Mouse (Mus musculus) embryo, embryonic 10.5 days (tissue): Measurements from ENCODE around the gene Pax5.
A peak's percentile ranks its signal among the peaks of the same experiment; 100 is the strongest.

ENCODE experiments used
- DNase-seq: peaks from one replicate; pipeline ENCODE4 v3.0.0-alpha.2; 2015; ENCODE audit warnings: low spot score

Pax5 gene

GRCm38 (mm10) chr4:44668172-44668571, 42.1 kb downstream of the Pax5 start:
- no peak for DNase-seq

DNA sequence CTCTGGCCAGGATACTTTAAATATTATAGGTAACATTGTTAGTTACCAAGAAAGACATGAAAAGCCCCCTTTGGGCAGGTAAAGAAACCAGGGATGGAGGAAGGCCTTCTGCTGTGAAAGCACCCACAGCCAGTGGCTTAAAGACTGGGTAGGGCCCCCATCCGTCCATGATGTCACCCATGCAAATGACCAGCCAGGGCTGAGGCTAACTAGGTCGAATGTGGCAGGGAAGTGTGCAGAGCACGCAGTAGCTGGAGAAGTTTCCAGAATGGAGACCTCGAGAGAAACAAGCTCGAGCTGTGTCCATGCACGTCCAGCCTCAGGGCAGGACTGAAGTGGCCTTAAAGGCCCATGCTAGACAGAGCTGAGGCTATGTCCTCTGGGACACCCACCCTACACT, 42.9 kb downstream of the Pax5 start:
- no peak for DNase-seq

- no peak for DNase-seq
Measured at GRCm38 (mm10) chr4:44664767-44665056, 45.6 kb downstream of the Pax5 start.

DNA sequence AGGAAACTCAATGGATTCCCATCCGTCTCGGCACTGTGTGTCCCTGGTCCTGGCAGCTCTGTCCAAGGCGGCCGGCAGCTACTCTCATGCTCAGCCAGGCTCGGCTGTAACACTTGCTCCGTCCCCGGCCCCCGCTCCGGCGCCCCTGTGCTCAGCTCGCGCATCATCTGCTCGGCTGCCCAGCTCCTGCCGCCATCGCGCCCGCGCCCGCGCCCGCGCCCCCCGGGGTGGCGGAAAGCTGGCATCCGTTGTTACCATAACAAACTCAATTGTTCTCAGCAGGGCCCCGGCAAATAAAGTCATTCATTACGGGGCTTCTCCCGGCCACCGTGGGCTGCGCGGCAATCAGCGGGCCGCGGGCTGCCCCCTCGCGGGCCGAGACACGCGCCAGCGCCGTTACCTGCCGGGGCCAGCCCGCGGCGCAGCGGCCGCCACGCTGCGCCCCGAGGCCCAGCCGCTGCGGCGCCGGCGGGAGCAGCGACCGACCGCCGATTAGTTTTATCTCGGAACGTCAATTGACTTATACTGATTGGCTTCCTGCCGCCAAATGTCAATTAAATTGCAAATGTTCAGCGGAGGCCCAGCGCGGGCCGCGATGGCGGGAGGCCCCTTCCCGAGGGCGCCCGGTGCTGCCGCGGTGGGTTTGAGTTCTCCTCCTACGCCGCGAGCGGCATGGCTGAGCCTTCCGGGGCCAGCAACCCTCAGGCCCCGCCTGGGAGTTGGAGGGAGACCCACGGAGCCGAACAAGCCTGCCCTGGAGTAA, 46.1 kb downstream of the Pax5 start:
- peak; percentile 72 for DNase-seq

DNA sequence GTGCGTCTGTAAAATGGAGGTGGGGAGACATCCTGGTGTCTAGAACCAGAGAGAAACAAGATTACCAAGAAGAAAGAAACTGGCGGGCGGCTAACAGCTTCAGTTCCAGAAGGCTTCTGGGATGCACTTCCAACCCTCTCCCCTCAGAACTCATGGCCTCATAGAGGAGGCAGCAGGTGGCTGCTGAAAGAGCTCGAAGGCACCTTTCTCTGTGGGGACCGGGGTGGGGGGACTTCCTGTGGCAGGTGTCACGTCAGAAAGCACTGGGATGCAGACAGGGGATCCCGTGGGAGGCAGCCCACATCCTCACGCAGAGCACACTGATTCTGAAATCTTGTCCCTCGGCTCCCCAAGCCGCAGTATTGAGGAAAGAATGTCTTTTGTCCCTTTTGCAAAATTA, 46.8 kb downstream of the Pax5 start:
- DNase-seq: peak; percentile 15

- no peak for DNase-seq
Measured at GRCm38 (mm10) chr4:44645181-44645580, 65.1 kb downstream of the Pax5 start.

DNA sequence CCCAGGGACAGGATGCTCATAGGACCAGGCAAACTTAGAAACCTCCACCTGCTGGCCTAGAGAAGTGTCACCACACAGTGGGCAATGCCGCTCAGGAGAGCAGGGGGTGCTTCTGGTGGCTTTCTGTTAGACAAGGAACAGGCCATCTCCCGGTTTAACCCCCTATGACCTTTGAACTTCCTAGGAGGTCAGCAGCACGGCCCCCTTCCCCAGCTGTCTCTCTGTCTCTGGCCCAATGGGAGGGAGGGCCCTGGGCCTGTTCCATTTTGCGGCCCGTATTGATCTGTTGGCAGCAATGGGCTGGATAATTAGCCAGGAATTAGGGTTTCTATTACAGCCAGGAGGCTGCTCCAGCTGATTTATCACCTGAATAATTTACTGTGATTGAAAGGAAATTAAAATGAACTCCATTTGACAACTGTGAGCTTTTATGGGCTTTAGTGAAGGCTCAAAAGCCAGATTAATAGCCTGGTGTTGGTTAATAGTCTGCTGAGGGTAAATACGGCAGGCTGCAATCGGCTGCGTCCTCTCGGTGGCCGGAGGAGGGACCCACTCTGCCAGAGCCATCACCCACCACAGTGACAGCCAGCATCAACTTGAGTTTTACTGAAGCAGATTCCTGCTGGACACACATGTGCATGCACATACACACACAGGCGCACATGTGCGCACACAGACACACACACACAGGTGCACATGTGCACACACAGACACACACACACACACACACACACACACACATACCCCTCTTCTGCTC, 68.3 kb downstream of the Pax5 start:
- peak; percentile 67 for DNase-seq

GRCm38 (mm10) chr4:44635618-44636017, 74.7 kb downstream of the Pax5 start:
- DNase-seq: peak; percentile 24

DNA sequence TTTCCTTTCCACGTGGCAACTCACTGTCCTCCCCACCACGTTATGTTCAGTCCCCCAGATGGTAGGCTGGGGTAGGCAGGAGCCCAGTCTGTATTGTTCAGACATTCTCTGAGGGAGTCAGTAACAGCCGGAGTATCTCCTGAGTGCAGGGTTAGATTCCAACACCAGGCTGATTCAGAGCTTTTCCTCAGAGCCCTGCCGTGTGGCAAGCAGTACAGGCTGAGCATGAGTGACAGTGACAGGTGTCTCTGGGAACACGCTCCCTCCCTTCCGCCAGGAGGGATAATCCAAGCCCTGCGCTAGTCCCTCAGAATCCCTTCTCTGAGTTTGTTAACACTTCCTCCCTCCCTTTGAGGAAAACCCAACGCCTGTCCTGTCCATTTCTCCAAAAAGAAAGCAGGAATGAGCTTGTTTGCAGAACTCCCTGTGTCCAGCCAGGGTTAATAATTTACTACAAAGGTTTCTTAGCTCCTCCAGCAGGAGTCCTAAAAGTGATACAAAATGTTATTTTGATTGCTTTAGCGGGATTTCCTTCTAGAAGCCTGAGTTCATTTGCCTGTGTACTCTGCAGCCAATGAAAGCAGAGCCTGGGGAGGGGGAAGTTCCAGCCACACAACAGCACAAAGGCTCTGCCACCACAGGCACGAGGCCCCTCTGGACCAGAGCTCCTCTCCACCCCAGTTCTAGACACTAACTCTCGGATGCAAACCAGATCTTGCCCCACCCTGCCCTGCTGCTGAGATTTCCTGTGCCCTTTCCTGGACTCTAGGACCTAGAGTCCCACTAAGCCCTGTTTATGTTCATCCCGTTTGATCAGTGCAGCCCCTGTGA, 76.4 kb downstream of the Pax5 start:
- DNase-seq: peak; percentile 29

DNA sequence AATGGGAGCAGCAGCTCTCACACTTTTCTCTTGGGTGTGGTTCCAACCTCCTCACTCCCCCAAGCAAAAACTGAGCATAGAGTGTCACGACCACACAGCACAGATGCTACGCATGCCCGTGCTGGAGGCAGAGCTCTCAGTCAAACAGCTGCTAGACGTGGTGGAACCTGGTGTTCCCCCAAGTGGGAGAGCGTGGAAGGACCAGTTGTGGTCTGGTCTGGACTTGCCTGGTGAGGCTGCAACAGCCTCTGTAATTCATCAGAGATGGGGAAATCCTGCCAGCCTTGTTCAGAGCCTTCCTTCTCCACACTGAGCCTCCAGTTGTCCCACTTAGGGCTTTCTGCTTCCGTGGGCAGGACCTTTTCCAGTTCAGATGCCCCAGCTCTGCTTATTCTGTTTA, 80.2 kb downstream of the Pax5 start:
- DNase-seq: no peak

DNA sequence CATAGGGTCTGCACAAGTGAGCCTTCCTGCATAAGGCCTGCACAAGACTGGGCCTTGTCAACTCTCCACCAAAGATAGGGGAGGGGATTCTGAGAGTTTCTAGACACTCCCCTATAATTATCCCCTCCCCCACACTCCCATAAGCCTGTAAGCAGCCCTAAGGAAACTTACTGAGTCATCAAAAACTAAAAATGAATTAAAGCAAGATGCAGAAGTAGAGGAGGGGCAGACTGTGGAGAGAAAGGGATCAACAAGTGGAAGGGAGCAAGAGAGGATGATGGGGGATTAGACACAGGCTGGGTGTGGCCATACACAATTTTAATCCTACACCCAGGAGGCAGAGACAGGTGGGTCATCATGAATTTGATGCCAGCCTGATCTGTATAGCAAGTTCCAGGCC, 82.4 kb downstream of the Pax5 start:
- no peak for DNase-seq

DNA sequence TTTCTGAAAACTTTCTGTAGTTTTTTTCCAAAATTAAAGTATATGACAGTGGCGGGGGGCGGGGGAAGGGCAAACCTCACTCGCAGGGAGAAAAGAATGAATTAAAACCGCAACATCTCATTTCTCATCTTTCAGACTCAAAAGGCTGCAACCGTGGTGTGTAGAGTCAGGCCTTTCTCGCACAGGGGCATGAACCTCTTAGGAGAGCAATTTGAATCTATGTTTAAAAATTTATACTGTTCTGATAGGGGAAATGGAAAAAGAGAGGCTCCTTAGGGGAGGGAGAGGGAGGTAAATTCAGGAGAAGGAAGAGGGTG, 85.2 kb downstream of the Pax5 start:
- no peak for DNase-seq

DNA sequence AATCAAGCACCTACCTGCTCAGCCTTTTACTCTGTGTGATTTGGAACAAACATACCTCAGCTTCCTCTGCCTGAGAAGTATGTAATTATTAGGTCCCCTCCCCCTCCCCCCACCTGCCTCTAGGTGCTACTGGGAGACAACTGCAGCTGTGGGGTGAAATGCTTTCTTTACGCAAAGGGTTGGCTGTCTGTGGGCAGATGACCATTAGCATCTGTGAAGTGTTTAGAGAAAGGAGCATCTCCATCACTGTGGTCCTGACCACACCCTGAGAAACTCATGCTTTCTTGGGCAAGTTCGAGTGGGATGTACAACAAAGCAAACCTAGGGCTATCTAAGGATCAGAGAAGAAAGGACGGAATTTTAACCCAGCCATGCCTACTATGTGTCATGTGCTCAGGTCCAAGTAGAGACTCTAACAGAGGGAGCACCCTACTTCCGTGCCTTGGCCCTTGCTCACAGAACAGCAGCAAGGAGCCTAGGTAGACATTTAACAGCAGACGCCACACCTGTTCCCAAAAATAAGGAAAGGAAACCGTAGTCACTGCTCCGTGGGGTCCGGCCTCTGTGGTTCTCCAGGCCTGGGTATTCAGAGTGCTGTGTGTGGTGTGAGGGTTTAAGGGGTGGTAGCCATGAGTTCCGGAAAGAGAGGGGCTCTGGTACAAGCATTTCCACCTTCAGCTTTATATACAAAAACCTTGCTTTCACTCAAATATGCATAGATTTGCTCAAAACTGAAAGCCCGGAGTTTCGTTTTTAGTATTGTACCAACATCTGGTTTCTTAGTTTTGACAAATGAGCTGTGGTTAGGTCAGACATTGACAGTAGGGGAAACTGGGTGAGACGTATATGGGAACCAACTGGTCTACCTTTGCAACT, 85.8 kb downstream of the Pax5 start:
- DNase-seq: no peak

DNA sequence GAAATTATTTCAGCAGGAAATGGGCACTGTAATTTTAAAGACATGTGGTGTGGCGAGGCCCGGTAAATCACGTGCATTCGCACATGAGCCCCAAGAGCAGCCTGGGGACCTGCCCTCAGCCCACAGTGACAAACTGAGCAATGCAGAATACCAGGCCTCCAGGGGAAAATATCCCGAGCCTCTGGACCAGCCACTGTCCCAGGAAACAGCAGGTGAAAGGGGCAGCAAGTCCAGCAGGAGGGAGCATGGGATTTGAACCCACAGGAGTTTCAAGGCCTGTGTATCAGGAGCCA, 86.9 kb downstream of the Pax5 start:
- no peak for DNase-seq

DNA sequence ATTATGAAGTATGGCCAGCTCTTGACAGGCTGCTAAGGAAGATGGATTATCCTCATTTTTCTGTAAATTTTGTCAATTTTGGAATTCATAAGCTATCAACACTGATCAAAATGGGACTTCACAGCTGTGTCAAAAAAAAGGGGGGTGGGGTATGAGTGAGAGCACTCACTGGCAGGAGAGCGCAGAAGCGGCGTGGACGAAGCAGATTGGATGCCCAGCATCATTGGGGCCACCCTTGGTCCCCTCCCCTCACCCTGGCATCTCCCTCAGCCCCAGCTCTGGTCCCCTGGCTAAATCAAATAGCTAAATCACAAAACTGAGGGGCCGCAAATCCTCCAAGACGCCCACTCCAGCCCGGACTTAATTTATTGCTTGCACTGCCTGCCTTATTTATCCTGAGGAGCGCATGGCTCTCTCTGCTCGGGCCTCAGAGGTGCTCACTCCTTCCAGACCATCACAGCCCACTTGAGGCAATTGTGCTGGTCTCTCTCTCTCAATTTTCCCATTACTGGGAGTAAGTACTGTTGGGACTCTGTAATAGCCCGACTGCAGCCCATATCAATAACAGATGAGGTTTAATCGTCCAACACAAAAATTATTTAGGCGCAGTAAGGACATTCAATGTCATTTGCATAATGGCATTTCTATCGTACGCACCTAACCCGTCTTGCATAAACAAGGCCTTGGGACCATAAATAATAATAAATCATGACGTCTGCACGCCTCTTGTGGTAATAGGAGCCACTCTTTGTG, 87.4 kb downstream of the Pax5 start:
- no peak for DNase-seq

DNA sequence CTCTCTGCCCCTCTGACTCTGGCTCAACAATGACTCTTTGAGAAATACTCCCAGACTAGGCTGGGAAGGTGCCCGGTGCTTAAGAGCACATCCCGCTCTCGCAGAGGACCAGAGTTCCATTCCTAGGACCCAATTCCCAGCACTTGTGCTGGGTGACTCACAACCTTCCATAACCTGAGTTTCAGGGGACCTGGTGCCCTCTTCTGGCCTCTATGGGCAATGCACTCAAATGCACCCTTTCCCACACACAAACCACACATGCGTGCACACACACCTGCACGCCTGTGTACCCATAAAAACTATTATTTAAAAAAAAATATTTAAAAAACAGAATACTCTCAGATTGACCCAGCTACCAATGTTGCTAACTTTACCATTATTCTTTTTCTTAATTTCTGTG, 90.0 kb downstream of the Pax5 start:
- DNase-seq: no peak

GRCm38 (mm10) chr4:44614066-44614667, 96.1 kb downstream of the Pax5 start:
- no peak for DNase-seq

GRCm38 (mm10) chr4:44612392-44612791, 97.9 kb downstream of the Pax5 start:
- DNase-seq: no peak

- no peak for DNase-seq
Measured at GRCm38 (mm10) chr4:44605453-44605852, 104.8 kb downstream of the Pax5 start.

- DNase-seq: peak; percentile 52
Measured at GRCm38 (mm10) chr4:44602257-44602801, 108.0 kb downstream of the Pax5 start.

- DNase-seq: no peak
Measured at GRCm38 (mm10) chr4:44601370-44601769, 108.9 kb downstream of the Pax5 start.
